Mouse (Mus musculus) embryo, embryonic 11.5 days (tissue): ENCODE results near the gene Nptx2.

Experiments
- DNase-seq: peaks from one replicate; pipeline ENCODE4 v3.0.0-alpha.2; 2012; ENCODE audit warnings: low read depth, low spot score

Gene Nptx2

DNA sequence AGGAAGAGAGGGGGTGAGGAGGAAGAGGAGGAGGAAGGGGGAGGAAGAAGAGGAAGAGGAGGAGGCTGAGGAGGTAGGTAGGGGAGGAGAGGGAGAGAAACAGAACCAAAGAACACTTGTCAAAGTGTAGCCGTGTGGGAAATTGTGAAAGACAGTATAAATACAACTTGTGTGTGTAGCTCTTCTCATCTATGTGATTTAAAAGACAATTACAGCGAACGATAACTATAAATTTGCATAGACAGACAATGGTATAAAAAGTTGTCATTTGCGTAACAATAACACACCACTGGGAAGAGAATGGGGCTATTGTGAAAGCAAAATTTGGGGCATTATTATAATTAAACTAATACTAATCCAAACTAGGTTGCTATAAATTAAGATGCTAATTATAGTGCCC lies 20.0 kb downstream of the Nptx2 start:
- DNase-seq = no peak

DNA sequence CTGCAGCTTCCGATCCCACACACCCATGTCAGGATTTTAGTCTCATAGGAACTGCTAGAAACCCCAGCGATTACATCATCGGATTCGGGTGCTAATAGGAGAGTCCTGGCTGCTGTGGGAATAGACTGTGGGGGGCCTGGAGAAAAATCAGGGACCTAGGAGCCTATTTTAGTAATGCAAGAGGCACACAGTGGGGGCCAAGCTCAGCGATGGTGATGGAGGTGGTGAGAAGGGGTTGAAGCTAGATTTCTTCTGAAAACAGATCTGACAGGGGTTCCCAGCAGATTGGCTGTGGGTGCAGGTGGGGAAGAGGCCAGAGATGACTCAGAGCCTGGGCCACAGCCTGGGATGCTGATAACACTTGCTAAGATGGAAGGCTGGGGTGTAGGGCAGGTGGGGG lies 39.4 kb downstream of the Nptx2 start:
- DNase-seq = no peak

DNA sequence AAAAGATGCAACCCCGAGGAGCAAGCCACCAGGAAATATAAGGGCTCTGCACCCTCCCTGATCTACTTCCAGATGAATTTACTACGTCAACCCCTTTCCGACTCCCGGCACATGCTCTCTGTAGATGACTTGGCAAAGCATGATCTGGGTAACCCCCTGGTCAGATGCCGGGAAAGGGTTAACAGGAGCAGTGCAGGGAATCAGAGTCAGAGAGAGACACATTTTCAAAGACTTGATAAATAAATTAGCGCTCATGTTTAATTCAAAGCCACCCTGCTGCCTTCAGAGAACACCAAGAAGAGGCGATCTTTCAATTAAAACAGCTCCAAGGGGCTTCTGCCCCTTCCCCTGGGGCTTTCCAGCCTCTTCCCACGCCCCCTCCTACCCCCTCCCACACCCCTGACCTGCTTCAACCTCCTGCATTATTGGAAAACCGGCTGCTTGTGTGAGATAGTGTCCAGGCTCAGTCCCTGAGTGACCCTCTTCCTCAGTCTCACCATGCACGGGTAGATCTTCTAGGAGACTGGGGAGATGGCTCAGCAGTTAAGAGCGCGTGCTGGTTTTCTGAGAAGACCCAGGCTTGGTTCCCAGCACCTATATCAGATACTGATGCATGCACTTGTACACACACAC lies 45.7 kb downstream of the Nptx2 start:
- no peak for DNase-seq

DNA sequence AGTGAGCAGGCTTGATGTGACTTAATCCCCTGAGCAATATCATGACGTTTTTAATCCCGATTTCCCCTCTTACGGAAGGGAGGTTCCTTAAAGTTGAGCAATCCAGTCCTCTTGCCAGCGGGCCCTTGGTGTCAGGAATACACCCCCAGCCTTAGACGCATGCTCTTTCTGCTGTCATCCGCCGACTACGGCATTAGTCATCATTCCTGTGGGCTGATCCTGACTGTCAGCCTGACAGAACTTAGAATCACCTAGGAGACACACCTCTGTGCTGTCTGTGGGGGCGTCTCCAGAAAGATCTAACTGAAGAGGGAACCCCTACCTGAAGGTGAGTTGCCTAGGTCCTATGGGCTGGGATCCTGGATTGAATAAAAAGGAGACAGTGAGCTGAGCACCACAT lies 49.1 kb downstream of the Nptx2 start:
- no peak for DNase-seq
